Mouse (Mus musculus) heart, adult 2 months (tissue): ENCODE results near the gene Son. TPM values are rescaled to one million over a fixed set of nuclear protein-coding genes. Genes with fewer than 3 reads are reported as not detected.

Experiments
- DNase-seq, 2 experiments: peaks; one replicate each; pipeline ENCODE4 v3.0.0; 2021
- H3K27ac ChIP-seq: fragments of 200-600 bp; 2 replicates; pipeline ENCODE4 v1.8.1; 2022
- H3K27me3 ChIP-seq: fragments of 200-500 bp; 2 replicates; pipeline ENCODE4 v1.6.1; 2012; ENCODE audit warnings: mild to moderate bottlenecking, low read length, inconsistent platforms, mixed read lengths; ENCODE audit not compliant: control insufficient read depth, insufficient read depth
- H3K36me3 ChIP-seq: fragments of 200-500 bp; 2 replicates; pipeline ENCODE4 v1.6.1; 2012; ENCODE audit warnings: low read length, inconsistent platforms; ENCODE audit not compliant: control insufficient read depth, insufficient read depth
- H3K4me1 ChIP-seq: fragments of 200-500 bp; 2 replicates; pipeline ENCODE4 v1.6.1; 2011; ENCODE audit warnings: low read length; ENCODE audit not compliant: control insufficient read depth, insufficient read depth
- H3K4me3 ChIP-seq: fragments of 200-600 bp; 2 replicates; pipeline ENCODE4 v1.8.1; 2022
- H3K79me2 ChIP-seq: fragments of 200-500 bp; replicated peaks from 2 replicates; pipeline ENCODE4 v1.6.1; 2012; ENCODE audit warnings: mild to moderate bottlenecking, inconsistent platforms, low read length, moderate library complexity, mixed read lengths; ENCODE audit not compliant: control insufficient read depth, insufficient read depth
- H3K9ac ChIP-seq: fragments of 200-500 bp; 2 replicates; pipeline ENCODE4 v1.6.1; 2012; ENCODE audit warnings: low read depth, mild to moderate bottlenecking, control low read depth, inconsistent platforms, low read length, mixed read lengths
- CTCF ChIP-seq: fragments of 200-600 bp; IDR thresholded peaks from 2 replicates; pipeline ENCODE4 v1.8.1; 2022; ENCODE audit warnings: antibody characterized with exemption, mild to moderate bottlenecking, moderate library complexity
- EP300 ChIP-seq: fragments of 200-500 bp; IDR thresholded peaks from 2 replicates; pipeline ENCODE4 v1.6.1; 2011; ENCODE audit warnings: low read depth, low read length, control low read depth; ENCODE audit not compliant: insufficient read depth
- POLR2A ChIP-seq: fragments of 200-500 bp; IDR thresholded peaks from 2 replicates; pipeline ENCODE4 v1.6.1; 2011; ENCODE audit warnings: mild to moderate bottlenecking, low read depth, low read length, control low read depth; ENCODE audit not compliant: insufficient read depth
- WGBS: fragments of 180-500 bp; shearing (Covaris S2); methylation state at CpG from one replicate; pipeline ENCODE4 v1.1.7; 2018; 5-methylcytosine and 5-hydroxymethylcytosine counted together
- intact Hi-C: fragments of 180-260 bp; cut with DNase I; formaldehyde crosslinking; loops from one replicate; pipeline ENCODE4 v1.15.1; 2025
- polyA plus RNA-seq: library from polyadenylated mRNA; depleted of rRNA; stranded (reverse); fragments of >200 nt; gene quantifications from 2 replicates; pipeline ENCODE4 v1.2.3, GENCODE M21; 2012
- total RNA-seq, 2 experiments: library from RNA; stranded (reverse); gene quantifications; 2 replicates each; pipeline ENCODE4 v1.2.3; 2021

Gene Son
- total and polyA plus RNA-seq, 3 experiments, result 111 to 135 (median 134) TPM

DNA sequence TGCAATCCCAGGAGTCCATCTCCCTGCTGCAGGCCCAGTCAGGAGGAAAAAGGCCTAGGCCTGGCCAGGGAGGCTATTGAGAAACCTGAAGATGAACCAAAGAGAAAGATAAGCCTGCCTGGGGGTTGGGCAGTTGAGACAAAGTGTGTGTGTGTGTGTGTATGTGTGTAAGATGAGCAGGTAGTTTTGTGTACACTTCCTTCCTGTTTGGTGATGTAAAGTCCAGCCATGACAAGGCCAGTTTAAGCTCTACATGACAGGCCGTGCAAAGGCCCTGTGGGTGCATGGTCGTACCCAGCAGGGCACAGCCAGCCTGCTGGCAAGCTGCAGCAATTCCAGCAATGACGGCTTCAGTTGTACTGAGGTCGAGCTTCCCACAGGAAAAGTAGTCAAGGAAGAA, 17.6 kb upstream of the Son start:
- no peaks in the 10 kb centered on the region for H3K27me3 ChIP-seq
- H3K4me3 ChIP-seq, result no peak overlapping the region
- no peaks in the 10 kb centered on the region for H3K4me1 ChIP-seq
- H3K79me2 ChIP-seq, result no peaks in the 10 kb centered on the region
- H3K9ac ChIP-seq, result no peak overlapping the region
- H3K27ac ChIP-seq, result no peak overlapping the region
- no peak for DNase-seq
- 95% methylated on average over 4 of the region's 4 CpGs for WGBS
- intact Hi-C loops, result no loop called here
- TF ChIP-seq CTCF (no peak), EP300 (no peak), POLR2A (no peak)
- no peaks in the 10 kb centered on the region for H3K36me3 ChIP-seq

DNA sequence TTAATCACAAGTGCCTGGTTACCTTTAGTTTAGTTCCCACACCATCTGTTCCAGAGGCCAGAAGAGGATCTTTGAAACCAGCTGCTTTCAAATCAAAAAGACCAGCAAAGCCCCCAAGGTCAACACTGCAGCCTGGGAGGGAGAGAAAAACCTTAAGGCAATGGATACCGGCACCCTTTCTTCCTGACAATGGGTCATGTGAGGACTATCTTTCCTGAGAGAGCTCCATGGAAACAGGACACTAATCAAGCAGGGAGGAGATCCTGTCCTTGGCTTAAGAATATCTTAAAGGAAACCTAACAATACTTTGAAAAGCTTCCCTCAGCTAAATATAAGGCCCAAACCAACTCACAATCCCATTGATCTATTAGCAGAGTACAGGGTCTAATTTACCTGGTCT, 16.7 kb upstream of the Son start:
- DNase-seq, result no peak
- no peak overlapping the region for H3K27ac ChIP-seq
- no peak overlapping the region for H3K9ac ChIP-seq
- intact Hi-C loops, result no loop called here
- H3K4me3 ChIP-seq, result no peak overlapping the region
- H3K27me3 ChIP-seq, result no peaks in the 10 kb centered on the region
- no peaks in the 10 kb centered on the region for H3K79me2 ChIP-seq
- H3K4me1 ChIP-seq, result no peaks in the 10 kb centered on the region
- TF ChIP-seq POLR2A, result no peak
- TF ChIP-seq CTCF, result no peak
- no peak for TF ChIP-seq EP300
- 33% methylated on average over 1 of the region's 1 CpGs for WGBS
- no peaks in the 10 kb centered on the region for H3K36me3 ChIP-seq

DNA sequence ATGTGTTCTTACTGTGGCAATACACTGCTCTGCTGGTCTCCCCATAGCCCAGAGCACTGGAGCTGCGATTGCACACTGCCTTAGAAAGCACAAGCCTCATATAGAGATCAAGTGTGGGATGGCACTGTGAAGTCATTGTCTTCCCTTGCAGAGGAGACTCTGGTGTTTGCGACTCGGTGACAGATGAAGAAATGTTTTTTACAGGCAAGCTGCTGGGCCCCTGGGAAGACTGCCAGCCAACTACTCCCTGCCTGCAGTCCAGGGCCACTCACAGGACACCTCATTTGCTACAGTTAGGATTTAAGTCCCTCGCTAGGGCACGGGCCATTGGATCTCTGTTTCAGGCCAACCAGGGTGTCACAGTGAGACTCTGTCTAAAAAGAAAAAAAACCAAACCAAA, 14.9 kb upstream of the Son start:
- intact Hi-C loops, result no loop called here
- H3K9ac ChIP-seq, result no peak overlapping the region
- no peaks in the 10 kb centered on the region for H3K27me3 ChIP-seq
- no peak overlapping the region for H3K27ac ChIP-seq
- no peak for DNase-seq
- no peak for TF ChIP-seq EP300
- no peak for TF ChIP-seq CTCF
- no peak for TF ChIP-seq POLR2A
- H3K79me2 ChIP-seq, result no peaks in the 10 kb centered on the region
- H3K36me3 ChIP-seq, result no peaks in the 10 kb centered on the region
- H3K4me1 ChIP-seq, result no peaks in the 10 kb centered on the region
- no peak overlapping the region for H3K4me3 ChIP-seq
- WGBS, result 75% methylated on average over 5 of the region's 5 CpGs

DNA sequence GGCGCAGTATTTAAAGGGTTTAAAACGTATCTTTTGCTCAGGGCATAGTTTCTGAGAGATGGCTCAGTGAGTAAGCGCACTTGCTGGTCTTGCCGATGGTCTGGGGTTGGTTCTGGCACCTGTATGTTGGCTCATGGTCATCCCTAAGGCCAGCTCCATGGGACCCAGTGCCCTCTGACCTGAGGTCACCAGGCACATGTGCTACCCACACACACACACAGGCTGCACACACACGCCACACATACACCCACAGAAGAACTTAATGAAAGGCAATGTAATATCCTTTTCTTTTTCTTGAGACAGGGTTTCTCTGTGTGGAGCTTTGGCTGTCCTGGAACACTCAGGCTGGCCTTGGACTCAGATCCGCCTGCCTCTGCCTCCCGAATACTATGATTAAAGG, 14.4 kb upstream of the Son start:
- WGBS, result 96% methylated on average over 7 of the region's 7 CpGs
- H3K27ac ChIP-seq, result no peak overlapping the region
- no peak for DNase-seq
- H3K9ac ChIP-seq, result no peak overlapping the region
- H3K27me3 ChIP-seq, result no peaks in the 10 kb centered on the region
- no peaks in the 10 kb centered on the region for H3K79me2 ChIP-seq
- intact Hi-C loops, result no loop called here
- no peaks in the 10 kb centered on the region for H3K36me3 ChIP-seq
- H3K4me3 ChIP-seq, result no peak overlapping the region
- H3K4me1 ChIP-seq, result no peaks in the 10 kb centered on the region
- TF ChIP-seq POLR2A (no peak), CTCF (no peak), EP300 (no peak)

DNA sequence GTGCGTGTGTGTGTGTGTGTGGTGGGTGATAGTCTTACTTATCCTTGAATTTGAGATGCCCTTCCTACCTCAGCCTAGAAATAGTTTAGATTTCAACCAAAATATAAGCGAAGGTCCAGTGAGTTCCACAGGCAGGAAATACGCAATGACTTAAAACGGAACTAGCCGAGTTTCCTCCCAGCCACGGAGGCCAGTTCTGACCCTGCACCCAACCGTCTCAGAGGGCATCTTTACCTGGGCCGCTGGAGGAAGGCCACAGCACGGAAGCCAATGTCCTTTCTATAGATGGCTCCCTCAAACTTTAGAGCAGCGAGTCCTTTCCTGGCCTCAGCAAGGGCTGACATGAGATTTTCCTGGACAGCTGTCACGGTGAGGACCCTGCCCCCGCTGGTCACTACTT, 13.7 kb upstream of the Son start:
- 75% methylated on average over 12 of the region's 12 CpGs for WGBS

DNA sequence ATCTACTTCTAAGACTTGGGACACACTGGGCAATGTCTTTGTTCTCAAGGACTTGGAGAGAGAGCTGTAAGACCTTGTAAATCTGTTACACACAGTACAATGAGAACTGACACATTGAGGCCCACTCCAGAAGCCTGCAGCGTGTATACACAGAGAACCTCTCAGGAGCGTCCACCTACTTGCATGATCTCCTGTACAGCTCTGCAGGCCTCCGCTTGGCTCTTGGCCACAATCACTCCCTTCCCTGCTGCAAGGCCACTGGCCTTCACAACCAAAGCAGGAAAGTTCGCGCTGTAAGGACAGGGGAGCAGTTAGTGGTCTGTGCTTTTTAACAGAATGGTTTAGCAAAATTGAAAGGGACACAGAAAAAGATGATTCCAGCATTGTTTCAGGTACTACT, 8.1 kb upstream of the Son start:
- H3K27me3 ChIP-seq, result no peaks in the 10 kb centered on the region
- no peak for TF ChIP-seq POLR2A
- TF ChIP-seq CTCF, result no peak
- no peak for TF ChIP-seq EP300
- no peak overlapping the region for H3K9ac ChIP-seq
- no peaks in the 10 kb centered on the region for H3K36me3 ChIP-seq
- intact Hi-C loops, result no loop called here
- H3K79me2 ChIP-seq, result no peaks in the 10 kb centered on the region
- no peak for DNase-seq
- WGBS, result 91% methylated on average over 5 of the region's 5 CpGs
- no peaks in the 10 kb centered on the region for H3K4me1 ChIP-seq
- H3K4me3 ChIP-seq, result no peak overlapping the region
- H3K27ac ChIP-seq, result no peak overlapping the region

More for the DNA sequence above, 13.7 kb upstream of the Son start:
- Histone ChIP-seq H3K36me3 (no peaks in the 10 kb centered on the region), H3K9ac (no peak overlapping the region), H3K27me3 (no peaks in the 10 kb centered on the region), H3K4me1 (no peaks in the 10 kb centered on the region), H3K79me2 (no peaks in the 10 kb centered on the region), H3K27ac (no peak overlapping the region), H3K4me3 (no peak overlapping the region)
- no peak for DNase-seq
- TF ChIP-seq POLR2A, result no peak
- no peak for TF ChIP-seq CTCF
- TF ChIP-seq EP300, result no peak
- intact Hi-C loops, result no loop called here

DNA sequence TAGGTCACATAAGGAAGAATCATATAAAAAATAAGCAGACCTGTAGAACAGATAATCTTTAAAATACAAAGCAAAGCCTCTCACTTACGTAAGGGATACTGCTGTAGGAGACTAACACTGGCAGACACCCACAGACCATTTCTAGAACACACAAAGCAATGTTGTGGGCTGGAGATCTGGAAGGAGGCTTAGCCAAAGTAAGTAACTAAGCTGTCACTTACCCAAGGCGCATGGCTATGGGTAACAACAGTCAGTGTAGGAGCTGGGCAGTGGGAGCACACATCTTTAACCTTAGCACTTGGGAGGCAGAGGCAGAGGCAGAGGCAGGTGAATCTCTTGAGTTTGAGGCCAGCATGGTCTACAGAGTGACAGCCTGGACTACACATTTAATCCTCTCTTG, 7.7 kb upstream of the Son start:
- Histone ChIP-seq H3K27ac (no peak overlapping the region), H3K27me3 (no peaks in the 10 kb centered on the region), H3K4me3 (no peak overlapping the region), H3K9ac (no peak overlapping the region), H3K36me3 (no peaks in the 10 kb centered on the region), H3K79me2 (no peaks in the 10 kb centered on the region), H3K4me1 (no peaks in the 10 kb centered on the region)
- intact Hi-C loops, result loop anchor here (10.0 kb wide), 1 partner anchor 275 kb away; no protein-coding TSS in a partner anchor
- 95% methylated on average over 2 of the region's 2 CpGs for WGBS
- DNase-seq, result no peak
- no peak for TF ChIP-seq POLR2A
- TF ChIP-seq EP300, result no peak
- TF ChIP-seq CTCF, result no peak
